Mouse (Mus musculus) intestine, embryonic 16.5 days (tissue): ENCODE measurements around the gene Kif5a. TPM values are rescaled to one million over a fixed set of nuclear protein-coding genes. Genes with fewer than 3 reads are reported as not detected.
"Not testable (repeated sequence)": the region's sequence is repeated elsewhere in the genome, so short reads cannot be mapped to it uniquely, and the experiment has no call there.

Experiments used
- ATAC-seq: fragments of 200-750 bp; cut with Nextera tagmentation; 2 replicates; pipeline ENCODE4 v1.8.0; 2017; ENCODE audit warnings: moderate TSS enrichment, moderate library complexity
- H3K27ac ChIP-seq: fragments of 300-500 bp; sonication (generic); 2 replicates; pipeline ENCODE4 v1.5.1; 2014; ENCODE audit warnings: mild to moderate bottlenecking, low read length
- H3K27me3 ChIP-seq: fragments of 300-500 bp; sonication (generic); replicated peaks from 2 replicates; pipeline ENCODE4 v1.6.1; 2014; ENCODE audit warnings: low read length, control low read depth, mixed read lengths; ENCODE audit not compliant: control insufficient read depth, insufficient read depth
- H3K36me3 ChIP-seq: fragments of 300-500 bp; sonication (generic); 2 replicates; pipeline ENCODE4 v1.6.1; 2014; ENCODE audit warnings: low read length, control low read depth; ENCODE audit not compliant: control insufficient read depth, insufficient read depth
- H3K4me1 ChIP-seq: fragments of 300-500 bp; sonication (generic); 2 replicates; pipeline ENCODE4 v1.6.1; 2014; ENCODE audit warnings: low read length, control low read depth, mixed read lengths; ENCODE audit not compliant: control insufficient read depth, insufficient read depth
- H3K4me2 ChIP-seq: fragments of 300-500 bp; sonication (generic); 2 replicates; pipeline ENCODE4 v1.6.1; 2014; ENCODE audit warnings: low read depth, low read length, control low read depth
- H3K4me3 ChIP-seq: fragments of 300-500 bp; sonication (generic); 2 replicates; pipeline ENCODE4 v1.5.1; 2014; ENCODE audit warnings: mild to moderate bottlenecking, low read length
- H3K9ac ChIP-seq: fragments of 300-500 bp; sonication (generic); 2 replicates; pipeline ENCODE4 v1.6.1; 2014; ENCODE audit warnings: low read depth, low read length
- H3K9me3 ChIP-seq: fragments of 300-500 bp; sonication (generic); 2 replicates; pipeline ENCODE4 v1.6.1; 2016; ENCODE audit warnings: low read length, control low read depth; ENCODE audit not compliant: control insufficient read depth
- WGBS: fragments of 180-500 bp; shearing (Covaris S2); extraction: QIAGEN DNeasy Blood & Tissue Kit; methylation state at CpG from one replicate; pipeline ENCODE4 v1.1.7; 2014; 5-methylcytosine and 5-hydroxymethylcytosine counted together
- polyA plus RNA-seq: library from polyadenylated mRNA; unstranded; fragments of >200 nt; fragmentation: Nextera tagmentation; extraction: Ambion mirVana; gene quantifications from 2 replicates; pipeline ENCODE4 v1.2.1, GENCODE M21; 2015

The Kif5a gene
- polyA plus RNA-seq, result 5.2 and 5.3 TPM in 2 replicates

DNA sequence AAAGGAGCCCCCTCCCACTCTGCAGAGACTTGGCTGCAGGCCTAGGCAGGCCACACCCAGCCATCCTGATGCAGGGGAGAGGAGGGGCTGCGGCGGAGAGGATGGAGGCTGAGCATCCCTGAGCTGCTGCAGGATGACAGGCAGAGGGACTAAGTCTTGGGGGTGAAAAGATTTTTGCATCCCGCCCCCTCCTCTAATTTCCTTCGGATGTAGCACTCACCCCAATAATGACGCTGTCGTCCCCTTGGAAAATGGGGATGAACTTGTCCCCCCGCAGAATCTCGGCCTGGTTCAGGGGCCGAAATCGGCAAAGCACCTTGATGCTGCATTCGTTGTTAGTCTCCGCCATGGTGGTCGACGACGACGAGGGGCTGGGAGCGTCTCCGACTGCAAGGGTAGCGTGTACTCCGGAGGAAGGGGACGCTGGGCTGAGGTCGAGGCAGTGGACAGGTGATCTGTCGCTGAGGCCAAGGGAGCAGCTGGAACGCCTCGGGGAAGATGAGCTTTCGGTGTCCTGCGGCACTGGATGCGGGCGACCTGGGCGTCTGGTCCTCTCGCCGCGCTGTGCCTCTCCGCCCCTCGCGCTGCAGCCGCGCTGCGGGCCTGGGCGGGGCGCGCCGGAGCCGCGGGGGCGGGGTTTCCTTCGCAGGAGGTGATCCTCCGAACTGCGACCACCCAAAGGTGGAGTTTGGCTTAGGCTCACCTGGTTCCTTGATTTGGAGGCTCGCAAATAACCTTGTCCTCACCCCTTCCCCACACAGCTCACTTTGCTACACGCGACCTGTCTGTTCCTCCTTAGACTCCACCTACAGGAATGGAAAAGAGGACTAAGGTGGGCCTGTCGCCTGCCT, at the start of gene Kif5a:
Gene Kif5a, minus strand, starts transcription at position 801 of the 851 bp plus-strand sequence.
- peaks cover 5% of the 10 kb centered on the region for H3K27me3 ChIP-seq
- H3K9ac ChIP-seq, result peak within 1 kb of the TSS; percentile 62
- H3K36me3 ChIP-seq, result no peaks in the 10 kb centered on the region
- no peak for ATAC-seq
- peak within 1 kb of the TSS; percentile 49 for H3K4me3 ChIP-seq
- H3K9me3 ChIP-seq, result no peaks in the 10 kb centered on the region
- 2% methylated on average over 53 of the region's 53 CpGs for WGBS
- H3K4me2 ChIP-seq, result peak within 1 kb of the TSS; percentile 83
- no peak within 1 kb of the TSS for H3K27ac ChIP-seq
- peaks cover 10% of the 10 kb centered on the region for H3K4me1 ChIP-seq

DNA sequence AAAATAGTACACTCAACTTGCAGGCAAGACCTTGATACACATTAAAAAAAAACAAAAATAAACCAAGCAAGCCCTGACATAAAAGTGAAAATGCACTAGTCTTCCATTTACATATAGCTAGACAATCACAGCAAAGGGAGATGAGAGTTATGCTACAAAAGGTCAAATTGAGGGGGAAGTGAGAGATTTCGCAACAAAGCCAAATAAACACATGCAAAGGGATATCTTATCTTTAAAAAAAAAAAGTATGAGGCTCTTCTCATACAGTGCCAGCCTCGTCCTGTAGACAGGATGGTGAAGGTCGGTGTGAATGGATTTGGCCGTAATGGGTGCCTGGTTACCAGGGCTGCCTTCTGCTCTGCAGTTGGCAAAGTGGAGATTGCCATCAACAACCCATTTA, 49.7 kb upstream of the Kif5a start:
- no peak overlapping the region for H3K9ac ChIP-seq
- WGBS, result 62% methylated on average over 4 of the region's 4 CpGs
- no peaks in the 10 kb centered on the region for H3K27me3 ChIP-seq
- no peak overlapping the region for H3K27ac ChIP-seq
- peaks cover 14% of the 10 kb centered on the region for H3K4me1 ChIP-seq
- no peak overlapping the region for H3K4me2 ChIP-seq
- no peaks in the 10 kb centered on the region for H3K9me3 ChIP-seq
- no peak for ATAC-seq
- H3K36me3 ChIP-seq, result peaks cover 9% of the 10 kb centered on the region
- no peak overlapping the region for H3K4me3 ChIP-seq

DNA sequence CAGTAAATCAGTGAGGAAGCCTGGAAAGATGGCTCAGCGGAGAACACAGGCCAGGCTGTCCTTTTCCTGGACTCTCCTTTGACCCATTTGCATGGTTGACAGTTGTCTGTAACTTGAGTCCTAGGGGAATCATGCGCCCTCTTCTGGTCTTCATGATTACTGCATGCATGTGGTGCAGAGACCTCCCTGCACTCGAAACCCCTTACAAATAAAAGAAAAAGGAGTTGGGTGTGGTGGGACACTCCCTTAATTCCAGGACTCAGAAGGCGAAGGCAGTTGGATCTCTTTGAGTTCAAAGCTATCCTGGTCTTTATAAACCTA, 49.2 kb upstream of the Kif5a start:
- WGBS, result 2% methylated on average over 4 of the region's 4 CpGs
- ATAC-seq, result peak; percentile 47

DNA sequence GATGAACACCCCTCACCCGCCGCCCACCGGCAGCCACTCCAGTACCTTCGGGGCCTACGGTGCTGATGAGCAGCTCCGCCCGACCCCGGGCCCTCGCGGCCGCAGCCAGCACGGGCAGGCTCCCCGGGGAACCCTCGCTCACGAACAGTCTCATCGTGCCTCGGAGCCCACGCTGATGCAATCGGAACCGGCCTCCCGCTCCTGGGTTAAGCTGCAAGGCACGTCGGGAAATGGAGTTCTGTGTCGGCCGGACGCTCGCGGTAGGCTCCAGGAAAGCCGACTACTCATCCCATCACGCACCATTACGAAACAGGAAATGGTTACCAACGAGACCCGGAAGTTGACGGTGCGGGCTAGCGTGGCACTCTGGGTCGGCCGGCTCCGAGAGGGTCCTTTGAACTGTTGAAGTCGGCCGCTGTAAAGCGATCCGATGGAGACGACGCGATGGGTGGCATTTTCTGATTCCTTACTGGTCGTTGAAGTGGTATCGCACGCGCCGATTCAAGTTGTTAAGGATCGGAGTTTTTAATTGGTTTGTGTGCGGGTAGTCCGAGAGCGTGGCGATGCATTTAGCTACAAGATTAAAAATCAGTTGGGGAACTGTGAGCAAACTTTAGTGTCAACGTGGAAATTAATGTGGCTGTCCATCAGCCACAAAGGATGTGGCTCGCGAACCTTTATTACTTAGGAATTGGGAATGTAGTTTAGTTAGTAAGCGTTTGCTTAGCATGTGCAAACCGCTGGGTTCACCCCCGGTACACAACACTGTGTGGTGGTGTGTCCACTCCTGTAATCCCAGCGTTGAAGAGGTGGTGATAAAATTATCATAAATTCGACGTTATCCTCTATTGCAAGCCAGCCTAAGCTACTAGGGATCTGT, 48.6 kb upstream of the Kif5a start, which contains the start of gene Mars:
Gene Mars, minus strand, starts transcription at position 311 of the 880 bp plus-strand sequence.
- Histone ChIP-seq H3K36me3 (peaks cover 16% of the 10 kb centered on the region), H3K27ac (peak within 1 kb of the TSS; percentile 76), H3K27me3 (no peaks in the 10 kb centered on the region), H3K9me3 (no peaks in the 10 kb centered on the region), H3K4me1 (peaks cover 14% of the 10 kb centered on the region), H3K4me2 (peak within 1 kb of the TSS; percentile 70), H3K4me3 (peak within 1 kb of the TSS; percentile 80), H3K9ac (peak within 1 kb of the TSS; percentile 88)
- ATAC-seq, result peak; percentile 98
- WGBS, result under 1% methylated on average over 65 of the region's 65 CpGs

More for the DNA sequence above, 49.2 kb upstream of the Kif5a start:
- H3K4me1 ChIP-seq, result peaks cover 14% of the 10 kb centered on the region
- peaks cover 15% of the 10 kb centered on the region for H3K36me3 ChIP-seq
- H3K27me3 ChIP-seq, result no peaks in the 10 kb centered on the region
- H3K27ac ChIP-seq, result peak overlapping the region; percentile 61
- no peaks in the 10 kb centered on the region for H3K9me3 ChIP-seq
- H3K4me2 ChIP-seq, result peak overlapping the region; percentile 63
- H3K9ac ChIP-seq, result peak overlapping the region; percentile 88
- peak overlapping the region; percentile 80 for H3K4me3 ChIP-seq

DNA sequence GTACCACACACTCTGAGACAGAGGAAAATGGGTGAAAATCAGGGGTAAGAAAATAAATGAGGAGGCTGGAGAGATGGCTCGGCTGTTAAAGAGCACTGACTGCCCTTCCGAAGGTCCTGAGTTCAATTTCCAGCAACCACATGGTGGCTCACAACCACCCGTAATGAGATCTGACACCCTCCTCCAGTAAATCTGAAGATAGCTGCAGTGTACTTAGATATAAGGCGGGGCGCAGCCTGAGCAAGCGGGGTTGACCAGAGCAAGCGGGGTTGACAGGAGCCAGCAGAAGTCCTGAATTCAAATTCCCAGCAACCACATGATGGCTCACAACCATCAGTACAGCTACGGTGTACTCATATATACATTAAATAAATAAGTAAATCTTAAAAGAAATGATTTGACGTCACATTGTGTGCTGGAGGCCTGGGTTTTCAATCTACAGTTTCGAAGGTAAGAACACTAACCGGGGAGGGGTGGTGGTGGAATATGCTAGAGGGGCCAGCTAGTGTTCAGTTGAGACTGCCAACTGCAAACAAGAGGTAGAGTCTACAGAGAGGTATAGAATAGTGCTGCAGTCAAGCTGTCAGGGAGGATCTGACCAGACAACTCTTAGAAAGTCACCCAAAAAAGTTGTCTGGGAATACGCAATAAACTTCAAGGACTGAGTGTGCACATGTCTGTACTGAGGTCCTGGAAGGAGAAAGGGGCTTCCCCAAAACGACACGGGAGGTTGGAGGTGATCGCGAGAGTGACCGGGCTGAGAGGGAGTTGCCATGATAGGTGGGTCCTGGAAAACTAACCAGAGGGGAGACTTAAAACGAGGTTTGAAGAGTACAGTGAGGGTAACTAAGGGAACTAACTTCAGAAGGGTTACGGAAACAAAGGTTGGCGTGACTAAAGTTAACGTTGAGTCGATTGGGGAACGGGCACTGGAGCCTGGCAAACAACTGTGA, 47.7 kb upstream of the Kif5a start:
- 30% methylated on average over 23 of the region's 23 CpGs for WGBS

DNA sequence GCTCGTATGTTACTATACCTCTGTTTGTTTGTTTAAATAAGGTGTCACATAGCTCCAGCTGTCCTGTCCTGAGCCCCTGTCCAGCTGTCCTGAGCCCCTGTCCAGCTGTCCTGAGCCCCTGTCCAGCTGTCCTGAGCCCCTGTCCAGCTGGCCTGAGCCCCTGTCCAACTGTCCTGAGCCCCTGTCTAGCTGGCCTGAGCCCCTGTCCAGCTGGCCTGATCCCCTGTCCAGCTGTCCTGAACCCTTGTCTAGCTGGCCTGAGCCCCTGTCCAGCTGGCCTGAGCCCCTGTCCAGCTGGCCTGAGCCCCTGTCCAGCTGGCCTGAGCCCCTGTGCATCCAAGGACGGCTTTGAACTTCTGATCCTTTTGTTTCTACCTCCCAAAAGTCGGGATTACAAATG, 46.0 kb upstream of the Kif5a start:
- not testable (repeated sequence) for H3K4me3 ChIP-seq, H3K9me3 ChIP-seq, H3K27ac ChIP-seq, H3K4me2 ChIP-seq, H3K27me3 ChIP-seq, H3K9ac ChIP-seq, ATAC-seq
- peaks cover 36% of the 10 kb centered on the region for H3K36me3 ChIP-seq
- peaks cover 14% of the 10 kb centered on the region for H3K4me1 ChIP-seq
- 86% methylated on average over 3 of the region's 3 CpGs for WGBS

More for the DNA sequence above, 47.7 kb upstream of the Kif5a start:
- Histone ChIP-seq H3K9ac (peak overlapping the region; percentile 88), H3K9me3 (no peaks in the 10 kb centered on the region), H3K27ac (peak overlapping the region; percentile 76), H3K4me2 (peak overlapping the region; percentile 70), H3K4me3 (peak overlapping the region; percentile 80), H3K36me3 (peaks cover 23% of the 10 kb centered on the region), H3K4me1 (peaks cover 14% of the 10 kb centered on the region), H3K27me3 (no peaks in the 10 kb centered on the region)
- ATAC-seq, result peak; percentile 58

DNA sequence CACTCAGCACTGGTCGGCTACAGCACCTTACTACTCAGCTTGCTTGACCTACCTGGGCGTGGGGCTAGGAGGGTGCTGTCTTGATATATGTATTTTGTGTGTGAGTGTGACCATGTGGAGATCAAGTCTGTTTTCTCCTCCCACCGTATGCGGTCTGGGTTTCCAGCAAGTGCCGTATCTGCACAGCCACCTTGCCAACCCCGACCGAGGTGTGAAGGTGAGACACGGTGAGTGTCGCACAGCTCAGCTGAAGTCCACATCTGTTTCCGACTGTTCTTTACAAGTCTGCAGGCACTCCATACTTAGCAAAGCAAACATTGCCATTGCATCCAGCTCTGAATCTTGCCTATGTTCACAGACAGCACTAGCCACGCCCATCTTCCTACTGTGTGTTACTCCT, 40.0 kb upstream of the Kif5a start:
- Histone ChIP-seq H3K4me1 (no peaks in the 10 kb centered on the region), H3K4me3 (no peak overlapping the region), H3K9me3 (no peaks in the 10 kb centered on the region), H3K27me3 (no peaks in the 10 kb centered on the region), H3K27ac (no peak overlapping the region), H3K4me2 (no peak overlapping the region), H3K9ac (no peak overlapping the region), H3K36me3 (peaks cover 42% of the 10 kb centered on the region)
- no peak for ATAC-seq
- WGBS, result 93% methylated on average over 11 of the region's 11 CpGs

DNA sequence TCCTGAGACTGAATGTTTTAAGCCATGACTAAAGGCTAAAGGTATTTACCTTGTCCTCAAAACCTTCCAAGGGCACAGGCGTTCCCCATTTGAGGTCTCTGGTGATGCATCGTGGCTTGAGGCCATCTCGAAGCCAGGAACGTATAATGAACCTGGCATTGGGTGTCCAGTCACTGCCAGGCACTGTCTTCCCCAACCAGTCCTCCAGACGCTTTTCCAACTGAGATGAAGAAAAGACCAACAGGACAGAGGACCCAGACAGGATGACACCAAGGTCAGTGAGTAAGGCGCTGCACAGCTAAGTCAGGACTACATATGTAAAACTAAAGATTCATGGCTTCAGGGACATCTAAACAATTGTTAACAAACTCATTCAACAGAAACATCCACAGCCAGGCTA, 37.2 kb upstream of the Kif5a start:
- Histone ChIP-seq H3K4me2 (no peak overlapping the region), H3K4me3 (no peak overlapping the region), H3K27ac (no peak overlapping the region), H3K4me1 (no peaks in the 10 kb centered on the region), H3K9me3 (no peaks in the 10 kb centered on the region), H3K36me3 (peaks cover 32% of the 10 kb centered on the region), H3K27me3 (no peaks in the 10 kb centered on the region), H3K9ac (no peak overlapping the region)
- ATAC-seq, result no peak
- WGBS, result 94% methylated on average over 6 of the region's 6 CpGs
